Mouse (Mus musculus): ENCODE data around the gene Prkcq.

DNA sequence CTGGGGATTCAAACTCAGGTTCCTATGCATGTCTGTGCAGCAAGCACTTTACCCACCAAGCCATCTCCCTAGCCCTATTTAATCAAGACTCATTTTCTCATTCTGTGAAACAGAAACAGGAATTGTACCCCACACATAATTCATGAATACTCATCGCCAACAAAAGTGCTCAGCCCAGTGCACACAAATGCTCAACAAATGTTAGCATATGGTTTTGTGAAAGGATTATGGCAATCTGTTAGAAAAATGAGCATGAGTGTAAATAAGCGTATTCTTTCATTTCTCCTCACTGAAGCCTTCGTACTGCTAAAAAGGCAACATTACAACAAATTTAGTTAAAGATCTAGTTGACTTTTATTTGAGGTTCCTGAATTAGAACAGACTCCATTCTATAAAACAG is 31.5 kb upstream of the Prkcq start:
- TF ChIP-seq NANOG (IDR thresholded peaks at IDR 0.05; ENCODE audit: borderline replicate concordance, low read length) (no peak), CTCF (conservative IDR thresholded peaks at IDR 0.05; ENCODE audit: low read length) (no peak), POU5F1 (IDR thresholded peaks at IDR 0.05; ENCODE audit: borderline replicate concordance, low read length) (no peak)
